Mouse (Mus musculus) right cerebral cortex, adult 2 months (tissue): ENCODE measurements around the gene Atxn7l1.
A peak's percentile ranks its signal among the peaks of the same experiment; 100 is the strongest.

Source experiments
- DNase-seq, 2 experiments: peaks; one replicate each; pipeline ENCODE4 v3.0.0; 2021 to 2022; ENCODE audit warnings: low spot score in 2 of 2

Atxn7l1 gene

GRCm38 (mm10) chr12:33225978-33226377 is 78.5 kb downstream of the Atxn7l1 start:
- no peak for DNase-seq

GRCm38 (mm10) chr12:33226596-33226995 is 79.1 kb downstream of the Atxn7l1 start:
- no peak for DNase-seq

GRCm38 (mm10) chr12:33235314-33235713 is 87.8 kb downstream of the Atxn7l1 start:
- DNase-seq = no peak

- DNase-seq = no peak
Measured at GRCm38 (mm10) chr12:33235771-33236323, 88.4 kb downstream of the Atxn7l1 start.

- no peak for DNase-seq
Measured at GRCm38 (mm10) chr12:33236344-33237049, 89.0 kb downstream of the Atxn7l1 start.

- DNase-seq = no peak
Measured at GRCm38 (mm10) chr12:33237108-33237507, 89.6 kb downstream of the Atxn7l1 start.

- DNase-seq = no peak
Measured at GRCm38 (mm10) chr12:33242679-33243078, 95.2 kb downstream of the Atxn7l1 start.

- DNase-seq = peak; percentile 47 to 57
Measured at GRCm38 (mm10) chr12:33244132-33244875, 96.8 kb downstream of the Atxn7l1 start.

GRCm38 (mm10) chr12:33245455-33245854 is 98.0 kb downstream of the Atxn7l1 start:
- no peak for DNase-seq

- DNase-seq = no peak
Measured at GRCm38 (mm10) chr12:33246878-33247277, 99.4 kb downstream of the Atxn7l1 start.

- no peak for DNase-seq
Measured at GRCm38 (mm10) chr12:33250197-33250596, 102.7 kb downstream of the Atxn7l1 start.

- DNase-seq = no peak
Measured at GRCm38 (mm10) chr12:33251399-33251798, 103.9 kb downstream of the Atxn7l1 start.

- no peak for DNase-seq
Measured at GRCm38 (mm10) chr12:33252621-33253020, 105.1 kb downstream of the Atxn7l1 start.

- DNase-seq = no peak
Measured at GRCm38 (mm10) chr12:33253206-33253605, 105.7 kb downstream of the Atxn7l1 start.

GRCm38 (mm10) chr12:33255256-33255655 is 107.8 kb downstream of the Atxn7l1 start:
- no peak for DNase-seq

- DNase-seq = no peak
Measured at GRCm38 (mm10) chr12:33256426-33256825, 108.9 kb downstream of the Atxn7l1 start.

- DNase-seq = no peak
Measured at GRCm38 (mm10) chr12:33258995-33259529, 111.6 kb downstream of the Atxn7l1 start.

GRCm38 (mm10) chr12:33260575-33260974 is 113.1 kb downstream of the Atxn7l1 start:
- no peak for DNase-seq

- no peak for DNase-seq
Measured at GRCm38 (mm10) chr12:33265877-33266276, 118.4 kb downstream of the Atxn7l1 start.

GRCm38 (mm10) chr12:33267965-33268364 is 120.5 kb downstream of the Atxn7l1 start:
- peak in 1 of 2 experiments; percentile 29 for DNase-seq

GRCm38 (mm10) chr12:33269743-33270142 is 122.2 kb downstream of the Atxn7l1 start:
- peak in 1 of 2 experiments; percentile 36 for DNase-seq

- no peak for DNase-seq
Measured at GRCm38 (mm10) chr12:33271865-33272264, 124.4 kb downstream of the Atxn7l1 start.
